In genomic region chrX:101254740-101255139, GRCm38 (mm10) we compare ENCODE assay signal across 9 mouse cellular contexts. TPM values are rescaled to one million over a fixed set of nuclear protein-coding genes. Genes with fewer than 3 reads are reported as not detected.
DNase-seq lines count a peak whose midpoint lies in the region; ATAC-seq and TF ChIP-seq lines count a peak whose summit lies in the region.
"Had no signal": no experiment of that assay in that cellular context is flagged by ENCODE, and none has a peak within 500 bp of the region (broad histone marks: within the 10 kb centered on the region; RNA-seq: fewer than 3 reads in every experiment).

No protein-coding gene starts in this region.

- H3K27me3 ChIP-seq in testis, adult 2 months (ENCODE audit: control insufficient read depth, insufficient read depth, low read length), result no peaks in the 10 kb centered on the region
- H3K27me3 ChIP-seq in hindbrain, embryonic 15.5 days, result no peaks in the 10 kb centered on the region
- H3K27me3 ChIP-seq in megakaryocyte, embryonic 14.5 days (replicated peaks), result peaks cover 28% of the 10 kb centered on the region

- peak overlapping the region; percentile 91 for H3K4me3 ChIP-seq in testis, adult 2 months (ENCODE audit: control insufficient read depth, low read depth, low read length)
- peak overlapping the region; percentile 54 for H3K4me3 ChIP-seq in hindbrain, embryonic 15.5 days
- H3K4me3 ChIP-seq in megakaryocyte, embryonic 14.5 days (replicated peaks), result peak overlapping the region; percentile 94

- no peak for TF ChIP-seq CTCF in testis, adult 2 months (IDR thresholded peaks at IDR 0.05; ENCODE audit: control insufficient read depth, insufficient read depth, insufficient replicate concordance, low read depth, low read length)

- peak overlapping the region; percentile 78 for H3K4me2 ChIP-seq in hindbrain, embryonic 15.5 days

- no peaks in the 10 kb centered on the region for H3K9me3 ChIP-seq in hindbrain, embryonic 15.5 days
- H3K9me3 ChIP-seq in megakaryocyte, embryonic 14.5 days, result peaks cover 21% of the 10 kb centered on the region

- peaks cover 2% of the 10 kb centered on the region; the same call in 1 of the 2 replicates for H3K4me1 ChIP-seq in testis, adult 2 months (ENCODE audit: control insufficient read depth, insufficient read depth, low read length)
- H3K4me1 ChIP-seq in hindbrain, embryonic 15.5 days (replicated peaks), result 0 out of 2 replicates have a peak, but pooled peaks cover 3% of the 10 kb centered on the region
- peaks cover 4% of the 10 kb centered on the region; the same call in 1 of the 2 replicates for H3K4me1 ChIP-seq in megakaryocyte, embryonic 14.5 days

- WGBS in hindbrain, embryonic 15.5 days, result 23% methylated on average over 26 of the region's 26 CpGs

- peak overlapping the region; percentile 31 for H3K9ac ChIP-seq in hindbrain, embryonic 15.5 days

- no peaks in the 10 kb centered on the region for H3K36me3 ChIP-seq in testis, adult 2 months (ENCODE audit: control insufficient read depth, insufficient read depth, low read length)
- H3K36me3 ChIP-seq in hindbrain, embryonic 15.5 days, result no peaks in the 10 kb centered on the region
- peaks cover 23% of the 10 kb centered on the region for H3K36me3 ChIP-seq in megakaryocyte, embryonic 14.5 days (replicated peaks; ENCODE audit: low read length)

- H3K27ac ChIP-seq in testis, adult 2 months (ENCODE audit: control insufficient read depth, insufficient read depth, low read depth, low read length), result peak overlapping the region; percentile 24
- H3K27ac ChIP-seq in hindbrain, embryonic 15.5 days (replicated peaks), result no peak overlapping the region

- ATAC-seq in hindbrain, embryonic 15.5 days (ENCODE audit: low FRiP score, low read depth), result peak; percentile 25

- DNase-seq in adrenal gland, postnatal 10 days, result peak; percentile 6
- DNase-seq in adrenal gland, adult 8-10 months, result no peak
- no peak for DNase-seq in testis, postnatal 14 days (ENCODE audit: low spot score)
- no peak for DNase-seq in layer of hippocampus, adult 18-20 months (ENCODE audit: low spot score in 2 of 2)
- no peak for DNase-seq in cerebellum, postnatal 4 days (ENCODE audit: low spot score in 2 of 2)

- TF ChIP-seq POLR2A in testis, adult 2 months (IDR thresholded peaks at IDR 0.05; ENCODE audit: control insufficient read depth, low read depth, low read length), result no peak

RNA-seq across cellular contexts. Expression of gene Foxo4, which starts 0.4 kb away (rescaled TPM):
- 10 to 100 TPM; 35.8 to 40.1 TPM for total RNA-seq in adrenal gland, postnatal 10 days (2021)
- total RNA-seq in adrenal gland, adult 8-10 months (2022), result 10 to 100 TPM; 34.8 to 37.6 (median 36.7) TPM
- 7.0 and 7.3 TPM in 2 replicates for polyA plus RNA-seq in testis, adult 2 months (2012; rRNA removed)
- polyA plus RNA-seq in hindbrain, embryonic 15.5 days (2015; fragmentation: Nextera tagmentation; extraction: Ambion mirVana), result 0.85 and 1.0 TPM in 2 replicates
- polyA plus RNA-seq in megakaryocyte, embryonic 14.5 days (2012; ENCODE audit: insufficient read depth, low replicate concordance), result 4.0 and 6.7 TPM in 2 replicates
- total RNA-seq in layer of hippocampus, adult 18-20 months (2021), result 10 to 100 TPM; 23.3 to 25.3 TPM

RNA-seq across cellular contexts. Expression of gene Gm614, which starts 9.1 kb away (rescaled TPM):
- 1 to 10 TPM in 1 of 2 experiments, not detected in 1; 1.2 TPM for total RNA-seq in adrenal gland, postnatal 10 days (2021)
- not detected for total RNA-seq in adrenal gland, adult 8-10 months (2022)
- polyA plus RNA-seq in testis, adult 2 months (2012; rRNA removed), result 45.9 and 68.4 TPM in 2 replicates
- polyA plus RNA-seq in hindbrain, embryonic 15.5 days (2015; fragmentation: Nextera tagmentation; extraction: Ambion mirVana), result 0.21 TPM in 1 of 2 replicates, not detected in the other
- not detected in 2 replicates for polyA plus RNA-seq in megakaryocyte, embryonic 14.5 days (2012; ENCODE audit: insufficient read depth, low replicate concordance)
- total RNA-seq in layer of hippocampus, adult 18-20 months (2021), result not detected
- total RNA-seq: hematopoietic stem cell, adult 5-6 weeks had no signal

RNA-seq across cellular contexts. Expression of gene Il2rg, which starts 13.3 kb away (rescaled TPM):
- total RNA-seq in adrenal gland, postnatal 10 days (2021), result 10 to 100 TPM; 17.6 to 23.3 TPM
- total RNA-seq in adrenal gland, adult 8-10 months (2022), result 1 to 10 TPM; 4.7 to 6.7 (median 6.5) TPM
- 0.44 and 0.69 TPM in 2 replicates for polyA plus RNA-seq in testis, adult 2 months (2012; rRNA removed)
- 6.4 TPM in 2 replicates for polyA plus RNA-seq in hindbrain, embryonic 15.5 days (2015; fragmentation: Nextera tagmentation; extraction: Ambion mirVana)
- 11.0 and 35.1 TPM in 2 replicates for polyA plus RNA-seq in megakaryocyte, embryonic 14.5 days (2012; ENCODE audit: insufficient read depth, low replicate concordance)
- total RNA-seq in layer of hippocampus, adult 18-20 months (2021), result under 1 TPM; 0.74 to 0.79 TPM

RNA-seq across cellular contexts. Expression of gene Gm20489, which starts 14.1 kb away (rescaled TPM):
- total RNA-seq in adrenal gland, postnatal 10 days (2021), result not detected
- 1 to 10 TPM in 1 of 4 experiments, not detected in 3; 1.2 TPM for total RNA-seq in adrenal gland, adult 8-10 months (2022)
- polyA plus RNA-seq in testis, adult 2 months (2012; rRNA removed), result not detected in 2 replicates
- not detected in 2 replicates for polyA plus RNA-seq in hindbrain, embryonic 15.5 days (2015; fragmentation: Nextera tagmentation; extraction: Ambion mirVana)
- 0.11 TPM in 1 of 2 replicates, not detected in the other for polyA plus RNA-seq in megakaryocyte, embryonic 14.5 days (2012; ENCODE audit: insufficient read depth, low replicate concordance)
- total RNA-seq in layer of hippocampus, adult 18-20 months (2021), result not detected
- total RNA-seq: hematopoietic stem cell, adult 5-6 weeks had no signal

RNA-seq across cellular contexts. Expression of gene Med12, which starts 19.1 kb away (rescaled TPM):
- 10 to 100 TPM; 34.0 to 44.9 TPM for total RNA-seq in adrenal gland, postnatal 10 days (2021)
- 10 to 100 TPM; 28.9 to 61.1 (median 42.5) TPM for total RNA-seq in adrenal gland, adult 8-10 months (2022)
- polyA plus RNA-seq in testis, adult 2 months (2012; rRNA removed), result 40.2 and 47.1 TPM in 2 replicates
- 26.4 and 26.9 TPM in 2 replicates for polyA plus RNA-seq in hindbrain, embryonic 15.5 days (2015; fragmentation: Nextera tagmentation; extraction: Ambion mirVana)
- polyA plus RNA-seq in megakaryocyte, embryonic 14.5 days (2012; ENCODE audit: insufficient read depth, low replicate concordance), result 38.3 and 44.1 TPM in 2 replicates
- 10 to 100 TPM; 21.6 to 27.6 TPM for total RNA-seq in layer of hippocampus, adult 18-20 months (2021)
